Mouse (Mus musculus): ENCODE data around the gene Rela. TPM values are rescaled to one million over a fixed set of nuclear protein-coding genes. Genes with fewer than 3 reads are reported as not detected.

Rela gene
- polyA plus RNA-seq (2014; fragmentation: Nextera tagmentation; extraction: Ambion mirVana) = 40.9 and 41.4 TPM in 2 replicates

DNA sequence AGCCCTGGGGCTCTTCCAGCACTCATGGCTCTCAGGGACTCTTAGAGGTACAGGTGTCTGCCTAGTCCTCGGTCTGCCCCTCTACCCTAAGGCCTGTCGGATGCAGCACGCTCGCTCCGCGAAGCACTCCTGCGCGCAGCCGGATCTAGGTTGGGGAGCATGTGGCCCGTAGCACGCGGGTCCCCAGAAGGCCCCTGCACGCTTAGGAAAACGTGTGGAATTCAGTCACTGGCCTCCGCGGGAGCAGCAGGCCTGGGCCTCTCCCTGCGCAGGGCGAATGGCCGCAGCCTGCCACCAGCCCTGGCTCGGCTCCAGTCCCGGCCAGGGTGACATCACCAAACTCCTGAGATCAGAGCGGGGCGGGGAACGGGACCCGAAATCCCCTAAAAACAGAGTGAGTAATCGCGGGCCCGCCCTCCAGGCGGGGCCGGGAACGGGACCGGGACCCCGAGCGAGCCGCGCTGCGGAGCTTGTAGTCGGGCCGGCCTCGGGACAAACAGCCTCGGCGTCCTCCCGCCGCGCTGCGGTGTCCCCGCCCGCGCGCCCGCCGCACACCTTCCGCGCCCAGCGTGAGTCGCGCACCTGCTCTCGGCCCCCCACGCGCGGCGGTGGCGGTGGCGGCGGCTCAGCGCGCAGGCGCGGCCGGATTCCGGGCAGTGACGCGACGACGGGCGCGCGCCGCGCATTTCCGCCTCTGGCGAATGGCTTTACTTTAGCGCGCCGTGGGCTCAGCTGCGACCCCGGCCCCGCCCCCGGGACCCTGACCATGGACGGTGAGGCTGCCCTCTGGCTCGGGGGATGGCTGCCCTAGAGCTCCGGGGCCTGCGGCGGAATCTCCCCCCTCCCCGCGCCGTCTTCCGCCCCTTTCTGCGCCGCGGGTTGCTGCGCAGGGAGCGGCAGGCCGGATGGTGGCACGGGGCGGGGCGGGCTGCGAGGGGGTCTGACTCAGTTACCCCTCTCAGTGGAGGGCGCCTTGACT lies at the start of gene Rela:
Gene Rela (plus strand): TSS at position 415 of the 979 bp plus-strand sequence.
- no peaks in the 10 kb centered on the region for H3K9me3 ChIP-seq (ENCODE audit: control insufficient read depth, low read length)
- peak within 1 kb of the TSS; percentile 71 for H3K9ac ChIP-seq (ENCODE audit: low read length)
- ATAC-seq (ENCODE audit: insufficient number of reproducible peaks, low FRiP score, low TSS enrichment, low read depth) (peak; percentile 79), DNase-seq (ENCODE audit: low spot score) (peak; percentile 85)
- peaks cover 8% of the 10 kb centered on the region for H3K4me1 ChIP-seq (ENCODE audit: control insufficient read depth, insufficient read depth, low read length)
- peak within 1 kb of the TSS; percentile 72 for H3K4me2 ChIP-seq (ENCODE audit: low read depth, severe bottlenecking)
- peaks cover 19% of the 10 kb centered on the region for H3K36me3 ChIP-seq (ENCODE audit: control insufficient read depth, insufficient read depth, low read length)
- no peaks in the 10 kb centered on the region for H3K27me3 ChIP-seq (ENCODE audit: control insufficient read depth, insufficient read depth, low read length)
- peak within 1 kb of the TSS; percentile 58 for H3K27ac ChIP-seq (replicated peaks; ENCODE audit: low read depth, low read length)
- under 1% methylated on average over 108 of the region's 109 CpGs for WGBS
- peak within 1 kb of the TSS; percentile 74 for H3K4me3 ChIP-seq (ENCODE audit: low read depth, low read length)

DNA sequence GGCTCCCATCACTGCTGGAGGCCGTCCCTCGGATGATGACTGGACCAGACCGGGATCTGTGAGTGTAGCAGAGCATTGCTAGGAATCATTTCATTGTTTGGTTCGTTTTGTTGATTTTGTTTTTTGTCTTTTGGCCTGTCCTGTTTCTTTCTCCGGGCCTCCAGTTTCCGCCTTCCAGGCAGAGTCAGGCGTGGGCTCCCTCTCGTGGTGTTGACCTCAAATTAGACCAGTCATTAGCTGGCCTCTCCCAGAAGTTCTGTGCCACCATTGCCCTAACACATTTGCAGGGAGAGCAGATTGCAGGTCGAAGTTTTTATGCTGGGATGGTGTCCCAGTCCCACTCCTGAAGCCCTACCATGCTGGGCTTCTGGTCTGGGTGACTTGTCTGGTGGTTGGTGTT lies 48.1 kb upstream of the Rela start:
- WGBS = 73% methylated on average over 9 of the region's 9 CpGs
- DNase-seq (ENCODE audit: low spot score) (no peak), ATAC-seq (ENCODE audit: insufficient number of reproducible peaks, low FRiP score, low TSS enrichment, low read depth) (no peak)
- Histone ChIP-seq H3K4me3 (ENCODE audit: low read depth, low read length) (no peak overlapping the region), H3K9me3 (ENCODE audit: control insufficient read depth, low read length) (no peaks in the 10 kb centered on the region), H3K36me3 (ENCODE audit: control insufficient read depth, insufficient read depth, low read length) (no peaks in the 10 kb centered on the region), H3K9ac (ENCODE audit: low read length) (no peak overlapping the region), H3K4me2 (ENCODE audit: low read depth, severe bottlenecking) (no peak overlapping the region), H3K27ac (replicated peaks; ENCODE audit: low read depth, low read length) (no peak overlapping the region), H3K27me3 (ENCODE audit: control insufficient read depth, insufficient read depth, low read length) (no peaks in the 10 kb centered on the region), H3K4me1 (ENCODE audit: control insufficient read depth, insufficient read depth, low read length) (no peaks in the 10 kb centered on the region)

DNA sequence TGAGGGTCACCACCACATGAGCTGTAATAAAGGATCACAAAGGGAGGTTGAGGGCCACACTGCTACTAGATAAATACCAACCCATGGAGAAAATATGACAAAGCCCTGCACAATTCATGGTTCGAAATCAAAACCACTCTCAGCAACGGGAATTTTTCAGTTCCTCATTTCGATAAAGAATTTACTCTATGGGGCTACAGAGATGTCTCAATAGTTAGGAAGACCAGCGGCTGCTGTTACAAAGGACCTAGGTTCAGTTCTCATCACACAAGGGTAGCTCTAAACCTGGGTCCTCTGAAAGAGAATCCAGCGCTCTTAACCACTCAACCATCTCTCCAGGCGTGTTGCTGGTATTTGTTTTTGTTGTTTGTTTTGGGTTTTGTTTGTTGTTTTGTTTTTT lies 45.4 kb upstream of the Rela start:
- no peak overlapping the region for H3K4me2 ChIP-seq (ENCODE audit: low read depth, severe bottlenecking)
- H3K4me1 ChIP-seq (ENCODE audit: control insufficient read depth, insufficient read depth, low read length) = no peaks in the 10 kb centered on the region
- WGBS = 88% methylated on average over 6 of the region's 6 CpGs
- no peak for DNase-seq (ENCODE audit: low spot score)
- no peak overlapping the region for H3K9ac ChIP-seq (ENCODE audit: low read length)
- ATAC-seq (ENCODE audit: insufficient number of reproducible peaks, low FRiP score, low TSS enrichment, low read depth) = no peak
- H3K4me3 ChIP-seq (ENCODE audit: low read depth, low read length) = no peak overlapping the region
- no peaks in the 10 kb centered on the region for H3K27me3 ChIP-seq (ENCODE audit: control insufficient read depth, insufficient read depth, low read length)
- no peaks in the 10 kb centered on the region for H3K9me3 ChIP-seq (ENCODE audit: control insufficient read depth, low read length)
- H3K27ac ChIP-seq (replicated peaks; ENCODE audit: low read depth, low read length) = no peak overlapping the region
- H3K36me3 ChIP-seq (ENCODE audit: control insufficient read depth, insufficient read depth, low read length) = no peaks in the 10 kb centered on the region

DNA sequence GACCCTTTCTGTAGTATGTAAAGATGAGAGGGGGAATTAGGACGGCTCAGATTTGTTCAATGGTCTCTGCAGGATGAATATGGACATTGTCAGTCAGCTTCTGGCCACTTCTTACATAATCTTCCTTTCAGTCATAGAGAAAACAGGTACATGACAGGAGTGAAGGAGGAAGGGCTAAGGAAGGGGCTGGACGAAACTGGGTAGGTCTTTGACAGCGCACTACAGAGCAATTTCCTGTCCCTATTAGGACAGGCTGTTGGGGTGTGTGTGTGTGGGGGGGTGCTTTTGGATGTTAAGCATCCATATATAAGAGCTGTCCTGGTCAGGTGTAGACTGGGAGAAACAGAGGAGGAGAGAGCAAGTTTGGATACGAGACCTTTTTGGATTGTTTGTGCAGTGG lies 38.1 kb upstream of the Rela start:
- no peak for ATAC-seq (ENCODE audit: insufficient number of reproducible peaks, low FRiP score, low TSS enrichment, low read depth)
- WGBS = 82% methylated on average over 4 of the region's 4 CpGs
- H3K36me3 ChIP-seq (ENCODE audit: control insufficient read depth, insufficient read depth, low read length) = peaks cover 3% of the 10 kb centered on the region; the same call in 1 of the 2 replicates

DNA sequence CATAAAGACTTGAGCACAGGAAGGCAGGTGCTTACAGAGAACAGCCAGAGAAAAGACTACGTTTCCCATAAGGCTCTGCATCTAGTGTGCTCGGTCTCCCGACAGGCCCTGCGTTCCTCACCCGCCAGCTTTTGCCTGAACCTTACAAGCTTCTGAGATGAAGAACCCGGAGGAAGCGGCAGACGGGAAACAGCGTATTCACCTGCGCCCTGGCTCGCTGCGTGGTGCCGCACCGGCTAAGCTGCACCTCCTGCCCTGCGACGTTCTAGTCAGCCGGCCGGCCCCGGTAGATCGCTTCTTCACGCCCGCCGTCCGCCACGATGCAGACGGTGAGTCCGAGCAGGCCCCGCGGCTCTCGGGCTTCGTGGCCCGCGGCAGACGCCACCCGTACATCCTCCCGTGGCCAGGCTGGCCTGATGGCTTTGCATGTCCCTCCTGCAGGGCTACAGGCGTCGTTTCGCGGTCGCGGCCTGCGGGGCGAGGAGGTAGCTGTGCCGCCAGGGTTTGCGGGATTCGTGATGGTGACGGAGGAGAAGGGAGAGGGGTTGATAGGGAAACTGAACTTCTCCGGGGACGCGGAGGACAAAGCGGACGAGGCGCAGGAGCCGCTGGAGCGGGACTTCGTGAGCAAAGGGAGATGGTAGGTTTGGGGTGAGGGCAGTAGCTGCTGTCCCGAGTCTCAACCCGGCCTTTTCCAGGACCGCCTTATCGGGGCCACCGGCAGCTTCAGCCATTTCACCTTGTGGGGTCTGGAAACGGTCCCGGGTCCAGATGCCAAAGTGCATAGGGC lies 35.3 kb upstream of the Rela start, which contains the start of gene Rnaseh2c:
Gene Rnaseh2c (plus strand): TSS at position 122 of the 790 bp plus-strand sequence.
- Histone ChIP-seq H3K9ac (ENCODE audit: low read length) (peak within 1 kb of the TSS; percentile 90), H3K4me3 (ENCODE audit: low read depth, low read length) (peak within 1 kb of the TSS; percentile 94), H3K27ac (replicated peaks; ENCODE audit: low read depth, low read length) (peak within 1 kb of the TSS; percentile 49; the same call in 1 of the 2 replicates), H3K4me1 (ENCODE audit: control insufficient read depth, insufficient read depth, low read length) (peaks cover 8% of the 10 kb centered on the region), H3K9me3 (ENCODE audit: control insufficient read depth, low read length) (no peaks in the 10 kb centered on the region), H3K36me3 (ENCODE audit: control insufficient read depth, insufficient read depth, low read length) (peaks cover 22% of the 10 kb centered on the region), H3K4me2 (ENCODE audit: low read depth, severe bottlenecking) (peak within 1 kb of the TSS; percentile 84), H3K27me3 (ENCODE audit: control insufficient read depth, insufficient read depth, low read length) (no peaks in the 10 kb centered on the region)
- DNase-seq (ENCODE audit: low spot score) (peak; percentile 84), ATAC-seq (ENCODE audit: insufficient number of reproducible peaks, low FRiP score, low TSS enrichment, low read depth) (peak; percentile 83)
- WGBS = under 1% methylated on average over 59 of the region's 64 CpGs

More for the DNA sequence above, 38.1 kb upstream of the Rela start:
- H3K4me3 ChIP-seq (ENCODE audit: low read depth, low read length) = no peak overlapping the region
- no peak overlapping the region for H3K27ac ChIP-seq (replicated peaks; ENCODE audit: low read depth, low read length)
- no peak overlapping the region for H3K4me2 ChIP-seq (ENCODE audit: low read depth, severe bottlenecking)
- DNase-seq (ENCODE audit: low spot score) = no peak
- no peak overlapping the region for H3K9ac ChIP-seq (ENCODE audit: low read length)
- H3K9me3 ChIP-seq (ENCODE audit: control insufficient read depth, low read length) = no peaks in the 10 kb centered on the region
- peaks cover 8% of the 10 kb centered on the region for H3K4me1 ChIP-seq (ENCODE audit: control insufficient read depth, insufficient read depth, low read length)
- no peaks in the 10 kb centered on the region for H3K27me3 ChIP-seq (ENCODE audit: control insufficient read depth, insufficient read depth, low read length)

DNA sequence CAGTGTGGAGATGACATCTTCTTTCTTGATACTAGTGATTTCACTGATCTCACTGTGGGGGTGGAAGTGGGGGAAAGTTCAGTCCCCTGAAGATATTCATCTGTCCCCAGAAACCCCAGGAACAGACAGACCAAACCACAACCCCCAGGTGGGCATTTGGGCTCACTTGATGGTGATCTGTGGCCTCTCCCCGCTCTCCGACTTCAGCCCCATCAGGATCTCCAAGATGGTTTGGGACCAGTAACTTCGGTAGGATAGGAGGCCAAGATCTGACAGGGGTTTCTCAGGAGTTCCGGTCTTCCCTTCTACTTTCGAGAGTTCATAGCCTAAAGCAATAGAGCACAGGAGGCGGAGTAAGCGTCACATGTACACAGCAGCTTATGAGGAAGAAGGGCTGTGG lies 33.6 kb upstream of the Rela start:
- H3K4me1 ChIP-seq (ENCODE audit: control insufficient read depth, insufficient read depth, low read length) = peaks cover 8% of the 10 kb centered on the region
- no peaks in the 10 kb centered on the region for H3K9me3 ChIP-seq (ENCODE audit: control insufficient read depth, low read length)
- H3K4me3 ChIP-seq (ENCODE audit: low read depth, low read length) = 0 out of 2 replicates have a peak overlapping the region, but pooled peaks have one; percentile 8
- no peak overlapping the region for H3K27ac ChIP-seq (replicated peaks; ENCODE audit: low read depth, low read length)
- DNase-seq (ENCODE audit: low spot score) = no peak
- H3K9ac ChIP-seq (ENCODE audit: low read length) = no peak overlapping the region
- 87% methylated on average over 7 of the region's 7 CpGs for WGBS
- H3K27me3 ChIP-seq (ENCODE audit: control insufficient read depth, insufficient read depth, low read length) = no peaks in the 10 kb centered on the region
- peaks cover 32% of the 10 kb centered on the region for H3K36me3 ChIP-seq (ENCODE audit: control insufficient read depth, insufficient read depth, low read length)
- no peak overlapping the region for H3K4me2 ChIP-seq (ENCODE audit: low read depth, severe bottlenecking)
- ATAC-seq (ENCODE audit: insufficient number of reproducible peaks, low FRiP score, low TSS enrichment, low read depth) = no peak

DNA sequence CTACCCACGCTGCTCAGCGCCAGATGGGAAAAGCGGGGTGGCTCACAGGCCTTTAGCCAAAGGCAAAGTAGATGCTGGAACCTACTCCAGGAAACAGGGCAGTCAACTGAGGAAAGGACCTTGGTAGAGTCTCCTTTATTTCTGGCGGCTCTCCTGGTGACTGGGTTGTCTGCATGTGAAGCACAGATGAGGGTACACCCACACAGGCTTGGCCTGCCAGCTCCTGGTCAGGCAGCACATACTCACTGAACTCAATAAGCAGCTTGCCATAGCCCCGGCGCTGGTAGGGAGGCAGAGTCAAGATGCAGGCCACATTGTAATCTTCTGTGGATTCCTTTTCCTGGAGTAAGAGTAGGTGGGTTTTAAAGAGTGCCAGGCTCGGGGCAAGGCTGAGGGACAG lies 32.2 kb upstream of the Rela start:
- H3K27me3 ChIP-seq (ENCODE audit: control insufficient read depth, insufficient read depth, low read length) = no peaks in the 10 kb centered on the region
- H3K4me2 ChIP-seq (ENCODE audit: low read depth, severe bottlenecking) = no peak overlapping the region
- no peaks in the 10 kb centered on the region for H3K9me3 ChIP-seq (ENCODE audit: control insufficient read depth, low read length)
- no peak overlapping the region for H3K27ac ChIP-seq (replicated peaks; ENCODE audit: low read depth, low read length)
- H3K4me1 ChIP-seq (ENCODE audit: control insufficient read depth, insufficient read depth, low read length) = peaks cover 13% of the 10 kb centered on the region
- peaks cover 33% of the 10 kb centered on the region for H3K36me3 ChIP-seq (ENCODE audit: control insufficient read depth, insufficient read depth, low read length)
- DNase-seq (ENCODE audit: low spot score) (no peak), ATAC-seq (ENCODE audit: insufficient number of reproducible peaks, low FRiP score, low TSS enrichment, low read depth) (no peak)
- H3K4me3 ChIP-seq (ENCODE audit: low read depth, low read length) = no peak overlapping the region
- no peak overlapping the region for H3K9ac ChIP-seq (ENCODE audit: low read length)
- WGBS = 91% methylated on average over 7 of the region's 7 CpGs

DNA sequence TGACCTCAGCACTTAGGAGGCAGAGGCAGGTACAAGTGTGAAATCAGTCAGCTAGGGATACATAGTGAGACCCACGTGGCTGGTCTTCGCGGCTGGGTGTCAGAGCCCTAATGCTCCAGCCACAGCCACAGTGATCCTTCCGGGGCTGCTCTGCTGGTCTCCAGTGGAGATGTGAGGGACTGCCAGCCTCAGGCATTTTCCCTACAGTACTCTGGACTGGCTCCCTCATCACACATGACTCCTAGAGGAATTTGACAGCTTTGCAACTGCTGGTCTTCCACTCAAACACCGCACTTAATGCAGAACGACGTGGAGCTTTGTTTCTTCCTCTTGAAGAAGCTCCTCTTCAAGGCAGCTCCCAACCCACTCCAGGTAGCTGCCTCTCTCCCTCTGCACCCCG lies 31.1 kb upstream of the Rela start:
- no peaks in the 10 kb centered on the region for H3K9me3 ChIP-seq (ENCODE audit: control insufficient read depth, low read length)
- DNase-seq (ENCODE audit: low spot score) = no peak
- no peak for ATAC-seq (ENCODE audit: insufficient number of reproducible peaks, low FRiP score, low TSS enrichment, low read depth)
- no peak overlapping the region for H3K4me3 ChIP-seq (ENCODE audit: low read depth, low read length)
- H3K4me1 ChIP-seq (ENCODE audit: control insufficient read depth, insufficient read depth, low read length) = peaks cover 16% of the 10 kb centered on the region
- no peak overlapping the region for H3K27ac ChIP-seq (replicated peaks; ENCODE audit: low read depth, low read length)
- 84% methylated on average over 8 of the region's 8 CpGs for WGBS
- no peak overlapping the region for H3K4me2 ChIP-seq (ENCODE audit: low read depth, severe bottlenecking)
- H3K9ac ChIP-seq (ENCODE audit: low read length) = no peak overlapping the region
- H3K36me3 ChIP-seq (ENCODE audit: control insufficient read depth, insufficient read depth, low read length) = peaks cover 33% of the 10 kb centered on the region
- H3K27me3 ChIP-seq (ENCODE audit: control insufficient read depth, insufficient read depth, low read length) = no peaks in the 10 kb centered on the region

Data from limb, embryonic 11.5 days (tissue).